Mouse (Mus musculus) MEL (cell line): ENCODE measurements around the gene Sobp. TPM values are rescaled to one million over a fixed set of nuclear protein-coding genes. Genes with fewer than 3 reads are reported as not detected.

Experiments
- DNase-seq: peaks from one replicate; pipeline ENCODE4 v3.0.0; 2011; ENCODE audit warnings: low read depth, low spot score
- H3K27ac ChIP-seq: 2 replicates; pipeline ENCODE4 v1.5.1; 2012; ENCODE audit warnings: low read depth, mild to moderate bottlenecking, control low read depth, low read length, moderate library complexity; ENCODE audit not compliant: control insufficient read depth
- H3K27me3 ChIP-seq, 2 experiments: fragments of 150-350 bp in 1 of 2; sonication (generic) in 1 of 2; 2 replicates each; pipeline ENCODE4 v1.6.1; 2012; ENCODE audit warnings: low read length in 2 of 2, mild to moderate bottlenecking in 2 of 2, improper control_type of control experiment in 1 of 2, moderate library complexity in 1 of 2; ENCODE audit not compliant: insufficient read depth in 2 of 2, control insufficient read depth in 1 of 2
- H3K36me3 ChIP-seq, 2 experiments: 2 replicates each; pipeline ENCODE4 v1.6.1; 2012 to 2014; ENCODE audit warnings: low read length in 2 of 2, improper control_type of control experiment in 1 of 2, inconsistent platforms in 1 of 2, mild to moderate bottlenecking in 1 of 2; ENCODE audit not compliant: insufficient read depth in 2 of 2, control insufficient read depth in 1 of 2
- H3K4me1 ChIP-seq, 2 experiments: fragments of 150-350 bp in 1 of 2; sonication (generic) in 1 of 2; 2 replicates each; pipeline ENCODE4 v1.6.1; 2012; ENCODE audit warnings: low read length in 2 of 2, improper control_type of control experiment in 1 of 2, mild to moderate bottlenecking in 1 of 2; ENCODE audit not compliant: insufficient read depth in 2 of 2, control insufficient read depth in 1 of 2
- H3K4me3 ChIP-seq, 2 experiments: fragments of 150-350 bp in 1 of 2; sonication (generic) in 1 of 2; 2 replicates each; pipeline ENCODE4 v1.5.1; 2012; ENCODE audit warnings: low read depth in 2 of 2, low read length in 2 of 2, mild to moderate bottlenecking in 2 of 2, moderate library complexity in 2 of 2, control low read depth in 1 of 2, improper control_type of control experiment in 1 of 2; ENCODE audit not compliant: control insufficient read depth in 1 of 2, insufficient read depth in 1 of 2
- H3K79me2 ChIP-seq: 2 replicates; pipeline ENCODE4 v1.6.1; 2012; ENCODE audit warnings: mild to moderate bottlenecking, low read length, moderate library complexity; ENCODE audit not compliant: control insufficient read depth, poor library complexity, insufficient read depth
- H3K9ac ChIP-seq: 2 replicates; pipeline ENCODE4 v1.6.1; 2012; ENCODE audit warnings: low read depth, mild to moderate bottlenecking, control low read depth, low read length, moderate library complexity; ENCODE audit not compliant: control insufficient read depth, poor library complexity, severe bottlenecking
- H3K9me3 ChIP-seq: fragments of 150-350 bp; sonication (generic); replicated peaks from 2 replicates; pipeline ENCODE4 v1.6.1; 2012; ENCODE audit warnings: mild to moderate bottlenecking, low read length, improper control_type of control experiment, moderate library complexity; ENCODE audit not compliant: insufficient read depth
- MAFK ChIP-seq: IDR thresholded peaks from 2 replicates; pipeline ENCODE4 v1.6.1; 2011; ENCODE audit warnings: low read depth, mild to moderate bottlenecking, low read length, improper control_type of control experiment, borderline replicate concordance
- MXI1 ChIP-seq: IDR thresholded peaks from 2 replicates; pipeline ENCODE4 v1.6.1; 2011; ENCODE audit warnings: mild to moderate bottlenecking, low read depth, low read length, improper control_type of control experiment
- RAD21 ChIP-seq: IDR thresholded peaks from 2 replicates; pipeline ENCODE4 v1.6.1; 2011; ENCODE audit warnings: mild to moderate bottlenecking, low read depth, low read length, improper control_type of control experiment
- TAL1 ChIP-seq: IDR thresholded peaks from 2 replicates; pipeline ENCODE4 v1.6.1; 2012; ENCODE audit warnings: mild to moderate bottlenecking, inconsistent platforms, low read length, moderate library complexity, mixed read lengths
- TCF12 ChIP-seq: IDR thresholded peaks from 2 replicates; pipeline ENCODE4 v1.6.1; 2014; ENCODE audit warnings: low read depth, mild to moderate bottlenecking, inconsistent platforms, low read length, improper control_type of control experiment, moderate library complexity
- ZC3H11A ChIP-seq: IDR thresholded peaks from 2 replicates; pipeline ENCODE4 v1.6.1; 2012; ENCODE audit warnings: low read depth, mild to moderate bottlenecking, inconsistent platforms, low read length, improper control_type of control experiment
- ZMIZ1 ChIP-seq: IDR thresholded peaks from 2 replicates; pipeline ENCODE4 v1.6.1; 2012; ENCODE audit warnings: low read depth, mild to moderate bottlenecking, inconsistent platforms, low read length, improper control_type of control experiment, moderate library complexity
- ZNF384 ChIP-seq: IDR thresholded peaks from 2 replicates; pipeline ENCODE4 v1.6.1; 2012; ENCODE audit warnings: low read depth, mild to moderate bottlenecking, inconsistent platforms, low read length, improper control_type of control experiment
- polyA plus RNA-seq, 2 experiments: library from polyadenylated mRNA; stranded (reverse) in 1 of 2; unstranded in 1 of 2; fragments of >175 nt in 1 of 2; fragments of >200 nt in 1 of 2; gene quantifications; 2 replicates each; pipeline versions ENCODE4 v1.2.1 to v1.2.4; 2012; ENCODE audit warnings: low replicate concordance in 2 of 2, low read depth in 1 of 2; ENCODE audit not compliant: insufficient read length in 2 of 2, insufficient read depth in 1 of 2, missing spikeins in 1 of 2
- total RNA-seq: library from RNA; depleted of rRNA; stranded (reverse); fragments of 300-350 nt; gene quantifications from 2 replicates; pipeline ENCODE4 v1.2.3, GENCODE M21; 2012

Sobp gene
- total and polyA plus RNA-seq, 3 experiments = not detected

DNA sequence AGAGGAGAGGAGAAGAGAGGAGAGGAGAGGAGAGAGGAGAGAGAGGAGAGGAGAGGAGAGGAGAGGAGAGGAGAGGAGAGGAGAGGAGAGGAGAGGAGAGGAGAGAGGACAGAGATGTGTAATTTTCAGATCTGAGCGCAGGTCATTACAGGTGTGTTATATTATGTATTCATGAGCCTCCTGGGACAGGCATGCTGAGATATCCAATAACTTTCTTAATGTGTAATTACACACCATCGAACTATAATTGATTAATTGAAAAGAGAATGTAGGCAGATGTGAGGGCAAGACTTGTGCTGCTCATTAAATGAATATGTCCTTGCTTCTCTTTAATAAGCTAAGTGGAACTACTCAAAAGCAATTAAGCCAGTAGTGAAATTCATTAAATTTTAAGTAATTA lies 118.9 kb downstream of the Sobp start:
- Histone ChIP-seq H3K79me2 (no peaks in the 10 kb centered on the region), H3K4me3 (no peak overlapping the region)

DNA sequence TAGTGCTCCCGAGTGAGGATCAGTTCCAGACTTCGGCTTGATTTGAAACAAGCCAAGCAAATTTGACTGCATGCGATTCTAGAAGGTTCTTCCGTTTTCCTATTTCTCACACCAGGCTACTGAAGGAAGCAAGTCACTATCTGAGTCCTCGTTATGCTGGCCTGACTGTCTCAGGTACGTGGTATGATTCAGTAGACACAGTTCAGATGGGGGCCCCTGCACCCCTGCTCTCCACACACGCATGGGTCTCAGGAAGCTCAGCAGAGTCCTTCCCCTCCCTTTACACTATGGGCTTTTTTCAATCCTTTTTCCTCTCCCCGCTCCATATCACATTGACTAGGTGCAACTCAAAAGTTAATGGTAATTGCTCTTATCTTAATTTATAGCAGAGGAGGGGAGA lies 119.6 kb downstream of the Sobp start:
- TF ChIP-seq ZNF384 (no peak), TCF12 (no peak), MAFK (no peak), ZMIZ1 (no peak)
- TF ChIP-seq, all 39 proteins: peak for 0
- peaks cover 0 to 1% of the 10 kb centered on the region in 2 experiments; a peak in 1 of 4 replicates for H3K27me3 ChIP-seq
- no peaks in the 10 kb centered on the region for H3K4me1 ChIP-seq
- DNase-seq = no peak
- no peak overlapping the region for H3K27ac ChIP-seq
- H3K36me3 ChIP-seq = no peaks in the 10 kb centered on the region
- no peaks in the 10 kb centered on the region for H3K79me2 ChIP-seq
- H3K4me3 ChIP-seq = no peak overlapping the region
- no peak overlapping the region for H3K9ac ChIP-seq
- H3K9me3 ChIP-seq = no peaks in the 10 kb centered on the region

More for the DNA sequence above, 118.9 kb downstream of the Sobp start:
- H3K9ac ChIP-seq = no peak overlapping the region
- no peaks in the 10 kb centered on the region for H3K9me3 ChIP-seq
- no peaks in the 10 kb centered on the region for H3K36me3 ChIP-seq
- H3K27ac ChIP-seq = no peak overlapping the region
- peaks cover 0 to 1% of the 10 kb centered on the region in 2 experiments; a peak in 1 of 4 replicates for H3K27me3 ChIP-seq
- TF ChIP-seq RAD21 (no peak), TAL1 (no peak)
- no peaks in the 10 kb centered on the region for H3K4me1 ChIP-seq
- DNase-seq = no peak

DNA sequence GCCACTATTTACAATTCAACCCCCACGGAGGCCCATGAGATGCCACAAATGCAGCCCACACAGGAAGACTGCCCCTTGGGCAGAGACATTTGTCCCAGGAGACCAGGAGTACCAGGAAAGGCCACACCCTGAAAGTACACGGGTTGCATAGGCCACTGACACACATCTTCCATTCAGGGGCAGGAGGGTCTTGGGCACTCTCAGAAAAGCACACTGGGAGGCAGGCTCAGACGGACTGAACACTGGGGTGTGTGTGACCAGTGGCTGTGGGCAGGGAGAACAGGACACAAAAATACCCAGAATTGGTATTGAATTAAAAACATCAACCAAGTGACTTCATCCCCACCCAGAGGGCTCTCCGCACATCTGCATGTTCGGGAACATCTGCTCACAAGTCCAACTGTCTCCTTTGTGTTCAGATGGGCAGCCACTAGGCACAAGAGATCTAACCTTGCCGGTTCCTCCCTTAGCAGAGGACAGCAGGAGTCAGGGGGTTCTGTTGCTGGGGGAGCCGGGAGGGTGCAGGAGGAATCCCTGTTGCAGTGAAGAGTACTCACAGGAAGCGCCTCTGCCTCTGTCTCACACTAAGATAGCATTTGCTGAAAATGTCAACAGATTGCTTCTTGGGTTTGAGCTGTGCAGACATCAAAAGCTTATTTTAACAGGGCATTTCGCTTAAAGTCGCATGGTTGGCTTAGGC lies 120.3 kb downstream of the Sobp start:
- DNase-seq = no peak
- Histone ChIP-seq H3K9me3 (no peaks in the 10 kb centered on the region), H3K27me3 (peaks cover 0 to 1% of the 10 kb centered on the region in 2 experiments; a peak in 1 of 4 replicates), H3K27ac (no peak overlapping the region), H3K4me3 (no peak overlapping the region), H3K9ac (no peak overlapping the region), H3K36me3 (no peaks in the 10 kb centered on the region), H3K79me2 (no peaks in the 10 kb centered on the region), H3K4me1 (no peaks in the 10 kb centered on the region)
- TF ChIP-seq ZMIZ1 (no peak), MXI1 (no peak), ZC3H11A (no peak)
